Mouse (Mus musculus) intestine, embryonic 14.5 days (tissue): ENCODE measurements around the gene Cpa1. TPM values are rescaled to one million over a fixed set of nuclear protein-coding genes. Genes with fewer than 3 reads are reported as not detected.

Experiments used
- ATAC-seq: fragments of 200-750 bp; cut with Nextera tagmentation; replicated peaks from 2 replicates; pipeline ENCODE4 v1.8.0; 2017; ENCODE audit warnings: low read depth, moderate number of reproducible peaks, moderate TSS enrichment, moderate library complexity; ENCODE audit not compliant: low FRiP score, low TSS enrichment
- DNase-seq: peaks from one replicate; pipeline ENCODE4 v3.0.0-alpha.2; 2018; ENCODE audit warnings: low spot score
- H3K27ac ChIP-seq: fragments of 300-500 bp; sonication (generic); 2 replicates; pipeline ENCODE4 v1.5.1; 2014; ENCODE audit warnings: low read depth, mild to moderate bottlenecking, control low read depth
- H3K27me3 ChIP-seq: fragments of 300-500 bp; sonication (generic); replicated peaks from 2 replicates; pipeline ENCODE4 v1.6.1; 2014; ENCODE audit warnings: low read length, control low read depth; ENCODE audit not compliant: control insufficient read depth, insufficient read depth
- H3K36me3 ChIP-seq: fragments of 300-500 bp; sonication (generic); 2 replicates; pipeline ENCODE4 v1.6.1; 2014; ENCODE audit warnings: low read length, control low read depth; ENCODE audit not compliant: control insufficient read depth, insufficient read depth
- H3K4me1 ChIP-seq: fragments of 300-500 bp; sonication (generic); replicated peaks from 2 replicates; pipeline ENCODE4 v1.6.1; 2014; ENCODE audit warnings: low read length, control low read depth, mixed read lengths; ENCODE audit not compliant: control insufficient read depth, insufficient read depth
- H3K4me2 ChIP-seq: fragments of 300-500 bp; sonication (generic); 2 replicates; pipeline ENCODE4 v1.6.1; 2014; ENCODE audit warnings: low read length
- H3K4me3 ChIP-seq: fragments of 300-500 bp; sonication (generic); 2 replicates; pipeline ENCODE4 v1.5.1; 2014; ENCODE audit warnings: low read depth, low read length, control low read depth, mixed read lengths
- H3K9ac ChIP-seq: fragments of 300-500 bp; sonication (generic); 2 replicates; pipeline ENCODE4 v1.6.1; 2014; ENCODE audit warnings: mild to moderate bottlenecking, low read length
- H3K9me3 ChIP-seq: fragments of 300-500 bp; sonication (generic); 2 replicates; pipeline ENCODE4 v1.6.1; 2016; ENCODE audit warnings: low read length, control low read depth; ENCODE audit not compliant: control insufficient read depth
- WGBS: fragments of 180-500 bp; shearing (Covaris S2); extraction: QIAGEN DNeasy Blood & Tissue Kit; methylation state at CpG from one replicate; pipeline ENCODE4 v1.1.7; 2014; 5-methylcytosine and 5-hydroxymethylcytosine counted together
- polyA plus RNA-seq: library from polyadenylated mRNA; unstranded; fragments of >200 nt; fragmentation: Nextera tagmentation; extraction: Ambion mirVana; gene quantifications from 2 replicates; pipeline ENCODE4 v1.2.1, GENCODE M21; 2014

Cpa1 gene
- polyA plus RNA-seq, result 2.6 and 167 TPM in 2 replicates

- no peaks in the 10 kb centered on the region for H3K36me3 ChIP-seq
- no peaks in the 10 kb centered on the region for H3K9me3 ChIP-seq
- no peak within 1 kb of the TSS for H3K4me3 ChIP-seq
- no peak within 1 kb of the TSS for H3K9ac ChIP-seq
- no peak for DNase-seq
- no peak within 1 kb of the TSS for H3K4me2 ChIP-seq
- 69% methylated on average over 5 of the region's 5 CpGs for WGBS
- H3K4me1 ChIP-seq, result peaks cover 20% of the 10 kb centered on the region
- ATAC-seq, result no peak
- no peaks in the 10 kb centered on the region for H3K27me3 ChIP-seq
- no peak within 1 kb of the TSS for H3K27ac ChIP-seq
Observed at GRCm38 (mm10) chr6:30638674-30639268, at the start of gene Cpa1. Cpa1 (plus strand) TSS chr6:30639218.

GRCm38 (mm10) chr6:30589819-30590218 is 49.2 kb upstream of the Cpa1 start:
- Histone ChIP-seq H3K4me2 (no peak overlapping the region), H3K9ac (no peak overlapping the region), H3K4me1 (no peaks in the 10 kb centered on the region), H3K27me3 (no peaks in the 10 kb centered on the region), H3K36me3 (no peaks in the 10 kb centered on the region), H3K4me3 (no peak overlapping the region), H3K27ac (0 out of 2 replicates have a peak overlapping the region, but pooled peaks have one; percentile 33), H3K9me3 (no peaks in the 10 kb centered on the region)
- DNase-seq, result no peak
- WGBS, result 24% methylated on average over 2 of the region's 2 CpGs
- ATAC-seq, result no peak

DNA sequence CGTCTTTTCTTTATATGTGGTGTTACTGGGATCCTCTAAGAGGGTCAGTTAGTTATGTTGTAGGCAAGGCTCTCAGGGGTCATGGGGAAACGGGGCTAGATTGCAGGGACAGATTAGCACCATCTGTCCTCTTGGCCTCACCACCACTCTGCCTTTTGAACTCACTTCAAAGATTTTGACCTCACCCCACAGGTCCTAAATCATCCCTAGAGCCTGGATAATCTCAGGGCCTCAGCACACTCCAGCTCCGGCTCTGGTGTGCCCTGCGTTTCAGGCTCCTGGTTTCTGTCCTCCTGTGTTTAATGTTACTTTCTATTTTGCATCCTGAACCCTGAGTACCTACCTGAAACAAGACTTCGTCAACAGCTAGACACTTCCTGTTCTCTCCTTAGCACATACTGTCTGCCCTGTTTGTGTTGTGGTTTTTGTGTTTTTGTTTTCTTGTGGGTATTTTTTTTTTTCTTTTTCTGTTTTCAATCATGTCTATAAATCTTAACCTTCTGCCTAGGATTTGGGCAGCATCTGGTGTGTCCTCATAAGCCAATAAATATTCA is 47.1 kb upstream of the Cpa1 start:
- ATAC-seq (no peak), DNase-seq (no peak)
- H3K4me3 ChIP-seq, result no peak overlapping the region
- no peaks in the 10 kb centered on the region for H3K9me3 ChIP-seq
- no peaks in the 10 kb centered on the region for H3K27me3 ChIP-seq
- H3K4me1 ChIP-seq, result no peaks in the 10 kb centered on the region
- peak overlapping the region; percentile 33; the same call in 1 of the 2 replicates for H3K27ac ChIP-seq
- WGBS, result 35% methylated on average over 5 of the region's 5 CpGs
- no peak overlapping the region for H3K4me2 ChIP-seq
- no peaks in the 10 kb centered on the region for H3K36me3 ChIP-seq
- H3K9ac ChIP-seq, result no peak overlapping the region

- peak overlapping the region; percentile 33; the same call in 1 of the 2 replicates for H3K27ac ChIP-seq
- H3K4me1 ChIP-seq, result no peaks in the 10 kb centered on the region
- no peaks in the 10 kb centered on the region for H3K27me3 ChIP-seq
- no peak overlapping the region for H3K4me3 ChIP-seq
- DNase-seq, result no peak
- H3K4me2 ChIP-seq, result no peak overlapping the region
- no peaks in the 10 kb centered on the region for H3K9me3 ChIP-seq
- H3K9ac ChIP-seq, result no peak overlapping the region
- WGBS, result 64% methylated on average over 10 of the region's 10 CpGs
- no peaks in the 10 kb centered on the region for H3K36me3 ChIP-seq
- ATAC-seq, result no peak
Observed at GRCm38 (mm10) chr6:30592417-30592974, 46.5 kb upstream of the Cpa1 start.

DNA sequence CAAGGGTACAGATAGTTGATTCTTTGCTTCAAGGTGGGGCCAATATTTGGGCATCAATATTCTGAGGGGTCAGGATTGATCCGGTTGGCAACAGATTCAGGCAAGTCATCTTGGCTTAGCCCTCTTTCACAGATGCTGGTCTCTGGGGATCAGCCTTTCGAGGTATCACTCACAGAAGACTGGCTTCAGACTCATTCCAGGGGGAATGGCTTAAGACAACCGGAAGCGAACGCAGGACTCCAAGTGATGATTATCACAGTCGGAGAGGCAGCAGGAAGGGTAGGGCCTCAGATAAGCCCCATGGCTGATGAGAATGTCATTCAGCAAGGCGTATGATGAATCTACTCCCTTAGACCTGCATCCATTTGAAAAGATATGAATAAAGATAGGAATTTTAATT is 44.7 kb upstream of the Cpa1 start:
- Histone ChIP-seq H3K27me3 (no peaks in the 10 kb centered on the region), H3K36me3 (no peaks in the 10 kb centered on the region), H3K9ac (no peak overlapping the region), H3K4me2 (no peak overlapping the region), H3K4me1 (peaks cover 6% of the 10 kb centered on the region; the same call in 1 of the 2 replicates), H3K4me3 (no peak overlapping the region), H3K9me3 (no peaks in the 10 kb centered on the region), H3K27ac (no peak overlapping the region)
- DNase-seq, result no peak
- ATAC-seq, result no peak
- WGBS, result 52% methylated on average over 7 of the region's 7 CpGs

- DNase-seq, result no peak
- no peak for ATAC-seq
- H3K4me3 ChIP-seq, result no peak overlapping the region
- no peaks in the 10 kb centered on the region for H3K27me3 ChIP-seq
- H3K4me2 ChIP-seq, result no peak overlapping the region
- peaks cover 6% of the 10 kb centered on the region; the same call in 1 of the 2 replicates for H3K4me1 ChIP-seq
- no peaks in the 10 kb centered on the region for H3K36me3 ChIP-seq
- H3K9ac ChIP-seq, result no peak overlapping the region
- no peaks in the 10 kb centered on the region for H3K9me3 ChIP-seq
- 60% methylated on average over 8 of the region's 8 CpGs for WGBS
- no peak overlapping the region for H3K27ac ChIP-seq
Observed at GRCm38 (mm10) chr6:30596230-30596898, 42.7 kb upstream of the Cpa1 start.

GRCm38 (mm10) chr6:30600033-30600432 is 39.0 kb upstream of the Cpa1 start:
- ATAC-seq (no peak), DNase-seq (no peak)
- no peak overlapping the region for H3K9ac ChIP-seq
- no peak overlapping the region for H3K4me3 ChIP-seq
- no peaks in the 10 kb centered on the region for H3K27me3 ChIP-seq
- H3K4me2 ChIP-seq, result no peak overlapping the region
- 68% methylated on average over 3 of the region's 3 CpGs for WGBS
- H3K4me1 ChIP-seq, result peaks cover 6% of the 10 kb centered on the region; the same call in 1 of the 2 replicates
- no peak overlapping the region for H3K27ac ChIP-seq
- no peaks in the 10 kb centered on the region for H3K36me3 ChIP-seq
- H3K9me3 ChIP-seq, result no peaks in the 10 kb centered on the region

GRCm38 (mm10) chr6:30600995-30601394 is 38.0 kb upstream of the Cpa1 start:
- no peaks in the 10 kb centered on the region for H3K27me3 ChIP-seq
- H3K4me2 ChIP-seq, result no peak overlapping the region
- H3K27ac ChIP-seq, result no peak overlapping the region
- DNase-seq (no peak), ATAC-seq (no peak)
- no peak overlapping the region for H3K9ac ChIP-seq
- H3K9me3 ChIP-seq, result no peaks in the 10 kb centered on the region
- 79% methylated on average over 1 of the region's 1 CpGs for WGBS
- no peak overlapping the region for H3K4me3 ChIP-seq
- H3K4me1 ChIP-seq, result peaks cover 6% of the 10 kb centered on the region; the same call in 1 of the 2 replicates
- H3K36me3 ChIP-seq, result no peaks in the 10 kb centered on the region
